Mouse (Mus musculus): ENCODE results near the gene Gnpnat1. TPM values are rescaled to one million over a fixed set of nuclear protein-coding genes. Genes with fewer than 3 reads are reported as not detected.
"Not testable (repeated sequence)": the region's sequence is repeated elsewhere in the genome, so short reads cannot be mapped to it uniquely, and the experiment has no call there.

Gnpnat1 gene
- total RNA-seq (2022) = 10 to 100 TPM; 16.5 to 19.2 (median 18.6) TPM

DNA sequence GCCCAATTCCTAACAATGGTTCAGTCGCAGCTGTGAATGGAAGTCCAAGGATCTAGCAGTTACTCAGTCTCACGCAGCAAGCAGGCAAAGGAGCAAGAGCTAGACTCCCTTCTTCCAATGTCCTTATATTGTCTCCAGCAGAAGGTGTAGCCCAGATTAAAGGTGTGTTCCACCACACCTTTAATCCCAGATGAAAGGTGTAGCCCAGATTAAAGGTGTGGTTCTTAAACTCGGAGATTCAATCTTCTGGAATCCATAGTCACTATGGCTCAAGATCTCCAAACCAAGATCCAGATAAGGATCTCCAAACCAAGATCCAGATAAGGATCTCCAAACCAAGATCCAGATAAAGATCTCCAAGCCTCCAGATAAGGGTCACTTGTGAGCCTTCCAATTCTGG, at the start of gene Gnpnat1:
Gene Gnpnat1 (minus strand): TSS at position 101 of the 400 bp plus-strand sequence.
- not testable (repeated sequence) for DNase-seq (ENCODE audit: low spot score in 2 of 2)

GRCm38 (mm10) chr14:45453538-45454233, 49.0 kb upstream of the Gnpnat1 start:
- no peak for DNase-seq (ENCODE audit: low spot score in 2 of 2)

DNA sequence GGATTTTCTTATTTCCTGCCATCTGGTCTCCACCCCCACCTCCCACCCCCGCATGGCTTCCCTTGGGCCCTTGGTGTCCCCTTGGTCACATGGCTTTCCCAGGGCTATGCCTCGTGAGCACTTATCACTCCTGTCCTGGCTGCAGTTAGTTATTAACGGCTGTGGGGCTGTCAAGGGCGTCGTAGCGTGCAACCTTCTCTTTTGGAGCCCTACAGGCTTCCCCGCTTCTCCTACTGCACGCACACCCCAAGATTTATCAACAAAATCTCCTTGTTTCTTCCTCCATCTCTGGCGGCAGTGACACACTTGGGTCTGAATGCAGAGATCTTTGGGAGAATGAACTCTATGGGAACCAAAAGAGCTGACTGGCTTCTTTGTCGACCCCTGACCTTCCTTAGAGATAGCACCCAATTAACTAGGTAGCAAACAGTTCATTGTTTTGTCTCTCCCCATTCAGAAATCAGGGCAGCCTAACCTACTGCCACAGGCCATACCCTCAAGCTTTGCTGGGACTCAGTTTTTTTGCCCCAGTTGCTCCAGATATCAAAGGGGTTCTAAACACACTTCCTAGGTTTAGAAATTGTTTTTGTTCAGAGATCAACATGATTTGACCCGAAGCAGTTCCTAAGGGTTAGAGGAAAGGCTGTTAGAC, 48.3 kb upstream of the Gnpnat1 start:
- no peak for DNase-seq (ENCODE audit: low spot score in 2 of 2)

DNA sequence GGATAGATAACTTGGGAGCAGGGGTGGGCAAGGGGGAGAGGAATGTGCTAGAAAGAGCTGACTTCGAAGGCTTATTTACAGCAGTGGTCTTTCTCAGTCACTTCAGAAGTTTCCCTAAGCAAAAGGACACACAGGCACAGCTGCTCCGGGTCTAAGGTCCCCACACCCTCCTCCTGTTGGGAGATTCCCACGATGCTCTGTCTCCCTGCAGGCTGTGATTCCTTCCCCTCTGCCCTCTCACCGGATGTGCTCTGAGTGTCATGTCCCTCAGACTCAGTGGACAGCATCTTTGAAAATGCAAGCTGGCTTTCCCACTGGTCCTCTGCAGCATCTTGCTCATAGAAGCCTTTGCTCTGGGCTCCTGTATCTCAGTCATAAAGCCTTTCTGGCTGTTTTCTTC, 47.4 kb upstream of the Gnpnat1 start:
- DNase-seq (ENCODE audit: low spot score in 2 of 2) = no peak

DNA sequence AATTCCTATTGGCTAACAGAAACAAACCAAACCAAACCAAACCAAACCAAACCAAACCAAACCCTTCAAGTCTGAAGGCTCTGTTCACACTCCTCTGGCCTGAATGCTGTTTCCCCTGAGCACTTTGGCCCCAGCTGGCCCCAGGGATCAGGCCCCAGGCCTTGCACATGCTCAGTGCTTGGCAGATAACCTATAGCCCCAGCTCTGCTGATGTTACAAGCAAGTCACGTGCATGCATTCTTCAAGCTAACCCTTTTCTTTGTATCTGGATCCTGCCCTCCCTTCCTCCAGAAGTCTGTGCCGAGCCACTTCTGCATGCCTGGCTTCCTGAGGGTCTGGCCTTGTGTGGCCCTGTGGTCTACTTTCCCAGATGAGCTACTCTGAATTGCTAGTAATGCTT, 46.4 kb upstream of the Gnpnat1 start:
- no peak for DNase-seq (ENCODE audit: low spot score in 2 of 2)

DNA sequence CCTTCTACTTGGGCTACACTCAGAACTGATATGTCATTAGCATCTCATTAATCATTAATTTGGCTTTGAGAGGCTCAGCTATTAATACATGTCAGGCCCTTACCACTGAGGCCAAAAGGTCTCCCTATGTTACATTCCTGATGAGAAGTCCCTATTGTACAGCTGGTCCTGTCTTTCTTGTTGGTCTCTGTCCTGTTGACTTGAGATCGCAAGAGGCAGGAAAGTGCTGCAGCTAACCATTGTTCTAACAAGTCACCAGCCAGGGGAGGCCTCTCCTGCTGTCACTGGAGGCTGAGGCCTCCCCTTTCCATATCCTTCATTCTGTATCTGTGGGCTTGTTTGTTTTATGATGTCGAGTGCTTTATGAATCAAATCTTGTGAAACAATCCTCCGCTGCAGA, 42.1 kb upstream of the Gnpnat1 start:
- DNase-seq (ENCODE audit: low spot score in 2 of 2) = no peak

DNA sequence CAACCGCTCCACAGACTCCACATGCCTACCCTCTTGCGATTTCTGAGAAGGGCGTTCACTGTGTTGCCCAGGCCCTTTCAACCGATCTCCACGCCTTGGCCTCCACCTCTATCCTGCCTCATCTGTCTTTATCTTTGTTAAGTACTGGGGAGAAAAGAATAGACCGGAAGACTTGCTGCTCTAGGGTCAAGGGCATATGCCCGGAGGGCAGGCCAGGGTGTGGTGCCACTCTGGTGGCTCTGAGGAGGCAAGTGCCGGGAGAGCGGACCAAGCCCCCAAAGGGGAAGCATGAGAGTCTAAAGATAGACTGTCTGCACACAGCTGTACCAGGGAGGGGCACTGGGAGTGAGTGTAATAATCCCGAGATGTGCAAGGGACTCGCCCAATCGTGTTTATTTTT, 40.7 kb upstream of the Gnpnat1 start:
- DNase-seq (ENCODE audit: low spot score in 2 of 2) = no peak

DNA sequence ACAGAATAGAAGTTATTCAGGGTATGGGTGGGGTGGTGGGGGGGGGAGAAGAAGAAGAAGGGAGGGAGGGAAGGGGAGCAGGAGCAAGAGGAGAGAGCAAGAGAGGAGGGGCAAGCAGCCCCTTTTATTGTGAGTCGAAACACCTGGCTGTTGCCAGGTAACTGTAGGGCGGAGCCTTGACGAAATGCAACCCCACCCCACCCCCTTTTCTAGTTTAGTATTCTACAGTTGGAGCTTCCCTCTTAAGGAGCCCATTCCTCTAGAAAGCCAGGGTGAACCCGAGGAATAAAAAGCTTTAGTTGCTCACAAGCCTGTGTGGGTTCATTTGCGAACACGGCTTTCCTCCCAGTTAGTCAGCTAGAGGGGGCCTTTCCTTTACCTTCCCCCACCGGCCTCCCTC, 40.2 kb upstream of the Gnpnat1 start:
- no peak for DNase-seq (ENCODE audit: low spot score in 2 of 2)

DNA sequence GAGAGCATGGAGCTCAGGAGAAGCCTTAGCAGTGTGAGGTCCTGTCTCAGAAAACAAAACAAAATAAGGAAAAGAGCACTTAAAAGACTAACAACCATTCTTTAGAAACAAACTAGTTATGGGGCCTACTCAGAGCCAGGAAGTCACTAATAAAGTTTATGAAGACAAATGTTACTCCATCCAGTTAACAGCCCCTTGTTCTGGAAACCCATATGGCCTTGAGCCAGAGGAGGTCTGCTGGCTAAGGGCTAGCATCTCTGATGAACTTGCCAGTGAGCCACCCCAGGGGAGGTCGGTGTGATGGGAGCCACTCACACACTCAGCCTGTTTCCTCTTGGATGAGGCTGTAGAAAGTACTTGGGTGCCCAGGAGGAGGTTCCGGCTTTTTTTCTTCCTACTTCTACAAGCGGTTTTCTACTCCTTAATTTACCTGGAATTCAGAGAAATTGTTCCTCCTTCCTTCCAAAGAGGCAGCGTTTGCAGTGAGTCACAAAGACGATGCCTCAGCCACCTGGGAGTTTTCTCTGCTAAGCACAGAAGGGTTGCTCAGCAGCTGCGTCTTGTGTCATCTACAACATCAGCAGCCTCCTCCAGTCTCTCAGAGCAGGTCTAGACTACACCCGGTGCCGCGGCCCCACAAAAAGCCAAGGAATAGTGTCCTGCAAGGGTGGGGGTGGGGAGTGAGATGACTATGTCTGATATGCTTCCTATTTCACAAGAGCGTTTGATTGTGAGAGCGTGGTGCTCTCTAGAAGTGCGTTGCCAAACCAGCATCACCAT, 38.3 kb upstream of the Gnpnat1 start:
- DNase-seq (ENCODE audit: low spot score in 2 of 2) = no peak

- DNase-seq (ENCODE audit: low spot score in 2 of 2) = no peak
These were observed 36.6 kb upstream of the Gnpnat1 start for GRCm38 (mm10) chr14:45441291-45441690.

- DNase-seq (ENCODE audit: low spot score in 2 of 2) = no peak
These were observed 34.7 kb upstream of the Gnpnat1 start for GRCm38 (mm10) chr14:45439387-45439786.

DNA sequence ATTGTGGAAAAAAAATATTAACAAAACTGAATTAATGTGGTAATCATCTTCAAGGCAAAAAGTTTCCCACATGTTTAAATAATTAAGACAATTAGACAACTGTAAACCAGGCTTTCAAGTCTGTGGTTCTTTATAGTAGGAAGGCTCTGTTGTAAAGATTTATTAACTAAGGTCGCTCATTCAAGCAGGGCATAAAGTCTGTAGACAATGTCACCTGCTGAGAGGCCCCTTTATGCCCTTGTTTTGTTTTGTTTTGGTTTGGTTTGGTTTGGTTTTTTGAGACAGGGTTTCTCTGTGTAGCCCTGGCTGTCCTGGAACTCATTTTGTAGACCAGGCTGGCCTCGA, 34.2 kb upstream of the Gnpnat1 start:
- DNase-seq (ENCODE audit: low spot score in 2 of 2) = no peak

DNA sequence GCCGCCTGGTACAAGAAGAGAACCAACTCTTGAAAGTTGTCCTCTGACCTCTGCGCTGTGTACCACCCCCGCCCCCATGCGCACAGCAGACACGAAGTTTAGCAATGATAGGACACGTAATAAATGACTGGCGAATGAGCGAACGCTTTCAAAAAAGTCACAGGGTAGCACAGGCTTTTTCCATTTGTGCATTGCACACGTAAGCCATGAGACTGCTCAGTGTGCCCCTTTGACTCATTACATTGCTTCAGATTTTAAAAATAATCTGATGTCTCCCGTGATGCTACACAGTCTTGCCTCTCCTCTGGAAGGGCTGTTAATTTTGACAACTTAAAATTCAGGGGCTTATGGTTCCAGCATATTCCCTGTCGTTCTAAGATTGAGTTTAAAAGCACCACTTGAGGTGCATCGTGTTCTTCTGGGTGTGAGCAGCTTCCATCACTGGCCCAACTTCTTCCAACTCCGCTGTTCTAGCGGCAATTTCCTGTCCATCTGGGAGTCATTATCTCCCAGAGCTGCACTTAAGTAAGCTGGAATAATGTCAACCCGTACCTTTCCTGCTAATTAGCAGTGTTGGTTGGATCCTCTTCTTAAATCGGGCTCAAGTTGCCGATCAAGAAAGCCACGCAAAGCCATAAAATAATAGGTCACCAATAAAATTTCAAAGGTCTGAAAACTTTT, 33.7 kb upstream of the Gnpnat1 start:
- DNase-seq (ENCODE audit: low spot score in 2 of 2) = no peak

GRCm38 (mm10) chr14:45434220-45434619, 29.5 kb upstream of the Gnpnat1 start:
- DNase-seq (ENCODE audit: low spot score in 2 of 2) = no peak

DNA sequence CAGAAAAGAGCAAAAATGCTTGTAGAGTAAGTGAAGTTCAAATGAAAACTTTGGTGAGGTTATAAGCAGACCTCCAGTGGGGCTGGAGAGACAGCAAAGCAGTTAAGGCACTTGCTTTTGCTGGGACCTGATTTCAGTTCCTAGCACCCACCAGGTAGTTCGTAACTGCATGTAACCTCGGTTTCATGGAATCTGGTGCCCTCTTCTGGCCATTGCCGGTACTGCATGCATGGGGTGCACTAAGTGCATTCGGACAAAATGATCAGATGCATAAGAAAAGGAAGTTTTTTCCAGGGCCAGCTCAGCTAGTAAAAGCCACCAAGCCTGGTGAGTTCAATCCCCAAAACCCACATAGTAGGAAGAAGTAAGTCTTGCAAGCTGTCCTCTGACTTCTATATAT, 27.3 kb upstream of the Gnpnat1 start:
- DNase-seq (ENCODE audit: low spot score in 2 of 2) = no peak

- no peak for DNase-seq (ENCODE audit: low spot score in 2 of 2)
These were observed 25.5 kb upstream of the Gnpnat1 start for GRCm38 (mm10) chr14:45430066-45430842.

DNA sequence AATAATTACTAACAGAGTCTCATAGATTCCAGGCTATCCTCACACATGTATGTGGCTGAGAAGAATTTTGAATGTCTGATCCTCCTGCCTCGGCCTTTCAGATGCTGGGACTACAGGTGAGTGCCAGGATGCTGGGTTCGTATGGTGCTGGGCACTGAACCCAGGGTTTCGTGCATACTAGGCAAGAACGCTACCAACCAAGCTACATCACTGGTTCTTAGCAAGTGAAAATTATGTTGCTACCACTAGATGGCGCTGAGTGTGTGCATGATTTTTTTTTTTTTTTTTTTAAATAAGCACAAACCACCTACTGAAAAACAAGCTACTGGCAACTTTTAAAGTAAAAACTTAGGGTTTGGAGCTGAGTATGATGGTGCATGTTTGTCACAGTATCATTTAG, 18.5 kb upstream of the Gnpnat1 start:
- DNase-seq (ENCODE audit: low spot score in 2 of 2) = peak; percentile 7 to 12

DNA sequence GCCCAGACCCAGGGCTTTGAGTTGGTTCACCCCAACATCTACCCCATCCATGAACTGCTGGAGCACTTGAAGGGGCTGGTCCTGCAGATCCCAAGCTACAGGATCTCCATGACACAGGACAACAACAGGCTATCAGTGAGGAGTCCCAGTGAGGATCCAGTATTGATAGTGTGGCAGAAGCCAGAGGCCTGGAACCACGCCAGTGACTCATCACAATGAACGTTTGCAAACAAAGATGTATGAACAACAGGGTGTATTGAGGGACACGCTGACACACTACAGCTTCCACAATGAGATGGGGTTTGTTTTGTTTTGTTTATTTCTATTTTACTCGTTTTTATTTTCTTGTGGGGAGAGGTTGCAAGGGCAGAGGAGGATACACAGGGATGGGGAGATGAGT, 17.7 kb upstream of the Gnpnat1 start:
- DNase-seq (ENCODE audit: low spot score in 2 of 2) = peak in 1 of 2 experiments; percentile 50

GRCm38 (mm10) chr14:45419323-45419722, 14.6 kb upstream of the Gnpnat1 start:
- no peak for DNase-seq (ENCODE audit: low spot score in 2 of 2)

DNA sequence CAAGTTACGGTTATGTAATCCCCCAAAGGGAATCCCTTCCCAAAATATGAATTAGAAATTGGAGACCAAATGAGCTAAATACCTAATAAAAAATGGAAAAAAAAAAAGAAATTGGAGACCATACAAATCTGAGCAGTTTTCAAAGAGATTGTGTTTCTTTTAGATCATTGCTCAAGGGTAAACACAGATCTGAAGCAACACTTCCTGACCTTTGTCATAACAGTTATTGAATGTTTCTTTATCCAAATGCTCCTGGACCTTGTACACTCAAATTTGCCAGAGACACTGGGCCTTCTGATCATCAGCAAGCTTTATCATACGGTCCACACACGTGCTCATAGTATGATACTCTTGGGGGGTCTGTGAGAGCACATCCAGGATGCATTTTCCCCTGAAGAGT, 13.8 kb upstream of the Gnpnat1 start:
- DNase-seq (ENCODE audit: low spot score in 2 of 2) = no peak

- DNase-seq (ENCODE audit: low spot score in 2 of 2) = no peak
These were observed 11.6 kb upstream of the Gnpnat1 start for GRCm38 (mm10) chr14:45416265-45416664.
